Mouse (Mus musculus) liver, embryonic 11.5 days (tissue): ENCODE results near the gene Ost4. TPM values are rescaled to one million over a fixed set of nuclear protein-coding genes. Genes with fewer than 3 reads are reported as not detected.
A peak's percentile ranks its signal among the peaks of the same experiment; 100 is the strongest.

ENCODE experiments used
- ATAC-seq: fragments of 200-750 bp; cut with Nextera tagmentation; replicated peaks from 2 replicates; pipeline ENCODE4 v1.8.0; 2017; ENCODE audit warnings: moderate number of reproducible peaks, mild to moderate bottlenecking, moderate TSS enrichment, moderate library complexity; ENCODE audit not compliant: low FRiP score
- DNase-seq: peaks from one replicate; pipeline ENCODE4 v3.0.0-alpha.2; 2017; ENCODE audit warnings: low spot score
- H3K27ac ChIP-seq: fragments of 300-500 bp; sonication (generic); 2 replicates; pipeline ENCODE4 v1.5.1; 2014; ENCODE audit warnings: mild to moderate bottlenecking, low read depth, low read length, control low read depth
- H3K27me3 ChIP-seq: fragments of 300-500 bp; sonication (generic); replicated peaks from 2 replicates; pipeline ENCODE4 v1.6.1; 2014; ENCODE audit warnings: low read length, mixed read lengths; ENCODE audit not compliant: control insufficient read depth, insufficient read depth
- H3K36me3 ChIP-seq: fragments of 300-500 bp; sonication (generic); 2 replicates; pipeline ENCODE4 v1.6.1; 2014; ENCODE audit warnings: mild to moderate bottlenecking, low read length, moderate library complexity, mixed read lengths; ENCODE audit not compliant: control insufficient read depth, insufficient read depth
- H3K4me1 ChIP-seq: fragments of 300-500 bp; sonication (generic); replicated peaks from 2 replicates; pipeline ENCODE4 v1.6.1; 2014; ENCODE audit warnings: low read length, mixed read lengths; ENCODE audit not compliant: control insufficient read depth, insufficient read depth
- H3K4me2 ChIP-seq: fragments of 300-500 bp; sonication (generic); 2 replicates; pipeline ENCODE4 v1.6.1; 2014; ENCODE audit warnings: mild to moderate bottlenecking, control low read depth, moderate library complexity
- H3K4me3 ChIP-seq: fragments of 300-500 bp; sonication (generic); 2 replicates; pipeline ENCODE4 v1.5.1; 2014; ENCODE audit warnings: low read depth, low read length, control low read depth
- H3K9ac ChIP-seq: fragments of 300-500 bp; sonication (generic); 2 replicates; pipeline ENCODE4 v1.6.1; 2014; ENCODE audit warnings: low read depth, low read length, control low read depth
- H3K9me3 ChIP-seq: fragments of 300-500 bp; sonication (generic); 2 replicates; pipeline ENCODE4 v1.6.1; 2016; ENCODE audit warnings: low read length, inconsistent platforms, mixed read lengths; ENCODE audit not compliant: control insufficient read depth
- WGBS: fragments of 180-500 bp; shearing (Covaris S2); extraction: QIAGEN DNeasy Blood & Tissue Kit; methylation state at CpG from one replicate; pipeline ENCODE4 v1.1.7; 2014; 5-methylcytosine and 5-hydroxymethylcytosine counted together
- polyA plus RNA-seq: library from polyadenylated mRNA; unstranded; fragments of >200 nt; fragmentation: Nextera tagmentation; extraction: Ambion mirVana; gene quantifications from 2 replicates; pipeline ENCODE4 v1.2.1, GENCODE M21; 2014

Gene Ost4
- polyA plus RNA-seq, 1 experiment from 2014 or later = 501 TPM

- Histone ChIP-seq H3K27me3 (no peaks in the 10 kb centered on the region), H3K4me3 (no peak within 1 kb of the TSS), H3K9ac (peak within 1 kb of the TSS; percentile 76; the same call in 1 of the 2 replicates), H3K4me1 (peaks cover 5% of the 10 kb centered on the region), H3K36me3 (peaks cover 10% of the 10 kb centered on the region), H3K9me3 (no peaks in the 10 kb centered on the region), H3K27ac (no peak within 1 kb of the TSS), H3K4me2 (peak within 1 kb of the TSS; percentile 78; the same call in 1 of the 2 replicates)
- DNase-seq (no peak), ATAC-seq (no peak)
- WGBS = 87% methylated on average over 3 of the region's 3 CpGs
Measured at GRCm38 (mm10) chr5:30867712-30868111, 39.9 kb downstream of the Ost4 start, which contains the start of gene Tmem214. Gene Tmem214, plus strand, starts transcription at chr5:30868012.

GRCm38 (mm10) chr5:30866871-30867270, 40.7 kb downstream of the Ost4 start:
- H3K27me3 ChIP-seq = no peaks in the 10 kb centered on the region
- no peaks in the 10 kb centered on the region for H3K9me3 ChIP-seq
- ATAC-seq (no peak), DNase-seq (no peak)
- H3K36me3 ChIP-seq = peaks cover 3% of the 10 kb centered on the region; the same call in 1 of the 2 replicates
- peaks cover 5% of the 10 kb centered on the region for H3K4me1 ChIP-seq
- H3K4me2 ChIP-seq = no peak overlapping the region
- H3K9ac ChIP-seq = no peak overlapping the region
- H3K4me3 ChIP-seq = no peak overlapping the region
- WGBS = 74% methylated on average over 3 of the region's 3 CpGs
- no peak overlapping the region for H3K27ac ChIP-seq

GRCm38 (mm10) chr5:30864322-30864721, 43.3 kb downstream of the Ost4 start:
- no peaks in the 10 kb centered on the region for H3K4me1 ChIP-seq
- no peaks in the 10 kb centered on the region for H3K27me3 ChIP-seq
- H3K27ac ChIP-seq = no peak overlapping the region
- no peak overlapping the region for H3K4me3 ChIP-seq
- no peaks in the 10 kb centered on the region for H3K9me3 ChIP-seq
- ATAC-seq (no peak), DNase-seq (no peak)
- no peaks in the 10 kb centered on the region for H3K36me3 ChIP-seq
- 0 out of 2 replicates have a peak overlapping the region, but pooled peaks have one; percentile 10 for H3K4me2 ChIP-seq
- no peak overlapping the region for H3K9ac ChIP-seq
- WGBS = 31% methylated on average over 15 of the region's 15 CpGs

- WGBS = 35% methylated on average over 4 of the region's 4 CpGs
- no peaks in the 10 kb centered on the region for H3K27me3 ChIP-seq
- H3K36me3 ChIP-seq = no peaks in the 10 kb centered on the region
- no peaks in the 10 kb centered on the region for H3K4me1 ChIP-seq
- H3K9ac ChIP-seq = no peak overlapping the region
- no peak overlapping the region for H3K4me3 ChIP-seq
- DNase-seq = no peak
- ATAC-seq = 0 out of 2 replicates have a peak, but pooled peaks have one; percentile 60
- H3K9me3 ChIP-seq = no peaks in the 10 kb centered on the region
- no peak overlapping the region for H3K27ac ChIP-seq
- H3K4me2 ChIP-seq = 0 out of 2 replicates have a peak overlapping the region, but pooled peaks have one; percentile 10
Measured at GRCm38 (mm10) chr5:30863852-30864251, 43.7 kb downstream of the Ost4 start.

DNA sequence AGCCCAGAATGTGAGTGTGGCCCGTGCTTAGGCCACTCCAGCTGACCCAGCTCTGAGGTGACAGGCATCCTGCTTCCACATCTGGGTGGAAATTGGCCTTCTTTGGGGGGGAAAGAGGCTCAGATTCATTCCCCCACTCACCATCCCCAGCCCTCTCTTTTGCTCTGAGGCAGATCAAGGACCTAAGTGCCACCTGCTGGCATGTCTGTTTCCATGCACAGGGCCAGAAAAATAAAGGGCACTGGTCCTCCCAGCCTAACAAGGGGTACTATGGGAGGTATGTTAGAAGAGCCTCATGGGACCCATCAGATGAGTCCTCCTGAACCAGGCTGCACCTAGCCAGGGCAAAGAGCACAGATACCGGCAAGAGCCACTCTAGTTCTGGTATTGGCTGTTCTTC, 51.5 kb downstream of the Ost4 start:
- Histone ChIP-seq H3K9ac (no peak overlapping the region), H3K27me3 (no peaks in the 10 kb centered on the region), H3K9me3 (no peaks in the 10 kb centered on the region), H3K27ac (no peak overlapping the region), H3K4me3 (no peak overlapping the region), H3K36me3 (no peaks in the 10 kb centered on the region), H3K4me2 (no peak overlapping the region), H3K4me1 (no peaks in the 10 kb centered on the region)
- DNase-seq (no peak), ATAC-seq (no peak)
- 75% methylated on average over 2 of the region's 2 CpGs for WGBS

Other genes with a start within 250 kb of the Ost4 start
- gene Cenpa, start 241.0 kb downstream of the Ost4 start, polyA plus RNA-seq = 326 and 357 TPM in 2 replicates
- gene Dpysl5, start 196.2 kb downstream of the Ost4 start, polyA plus RNA-seq = 1.3 and 1.6 TPM in 2 replicates
- gene Mapre3, start 93.1 kb downstream of the Ost4 start, polyA plus RNA-seq = 7.1 and 7.9 TPM in 2 replicates
- 66.5 and 67.2 TPM in 2 replicates for gene Tmem214, start 39.8 kb downstream of the Ost4 start, polyA plus RNA-seq
- gene Agbl5, start 19.1 kb downstream of the Ost4 start, polyA plus RNA-seq = 12.4 and 14.4 TPM in 2 replicates
- 89.5 and 95.1 TPM in 2 replicates for gene Emilin1, start 5.6 kb upstream of the Ost4 start, polyA plus RNA-seq
- 58.6 and 60.2 TPM in 2 replicates for gene Khk, start 13.6 kb upstream of the Ost4 start, polyA plus RNA-seq
- 5.4 and 8.2 TPM in 2 replicates for gene Cgref1, start 37.8 kb upstream of the Ost4 start, polyA plus RNA-seq
- 111 and 118 TPM in 2 replicates for gene Preb, start 52.6 kb upstream of the Ost4 start, polyA plus RNA-seq
- 0.04 TPM in 2 replicates for gene Tcf23, start 60.9 kb upstream of the Ost4 start, polyA plus RNA-seq
- gene Atraid, start 140.5 kb upstream of the Ost4 start, polyA plus RNA-seq = 68.5 and 72.4 TPM in 2 replicates
- gene Slc5a6, start 141.1 kb upstream of the Ost4 start, polyA plus RNA-seq = 9.3 and 10.3 TPM in 2 replicates
- gene Cad, start 147.0 kb upstream of the Ost4 start, polyA plus RNA-seq = 65.0 and 66.0 TPM in 2 replicates
- not detected in 2 replicates for gene Dnajc5g, start 198.5 kb upstream of the Ost4 start, polyA plus RNA-seq
- gene Slc30a3, start 200.4 kb upstream of the Ost4 start, polyA plus RNA-seq = 1.1 and 1.4 TPM in 2 replicates
- 0.43 TPM in 1 of 2 replicates, not detected in the other for gene Trim54, start 208.9 kb upstream of the Ost4 start, polyA plus RNA-seq
- not detected in 2 replicates for gene Ucn, start 231.0 kb upstream of the Ost4 start, polyA plus RNA-seq
- gene Mpv17, start 246.5 kb upstream of the Ost4 start, polyA plus RNA-seq = 40.9 and 50.4 TPM in 2 replicates